ENCODE assay signal across 21 mouse cellular contexts in genomic region chr12:52711857-52712640, GRCm38 (mm10). TPM values are rescaled to one million over a fixed set of nuclear protein-coding genes. Genes with fewer than 3 reads are reported as not detected.
DNase-seq lines count a peak whose midpoint lies in the region; ATAC-seq lines count a peak whose summit lies in the region.
"Had no signal": no experiment of that assay in that cellular context is flagged by ENCODE, and none has a peak within 500 bp of the region (broad histone marks: within the 10 kb centered on the region; RNA-seq: fewer than 3 reads in every experiment).

No protein-coding gene starts in this region.

- DNase-seq in gastrocnemius, adult 18-20 months (ENCODE audit: low spot score), result peak; percentile 9
- DNase-seq in gastrocnemius, postnatal 4 days (ENCODE audit: low spot score in 2 of 2), result no peak
- peak; percentile 14 to 36 for DNase-seq in heart, adult 9 months (ENCODE audit: low spot score in 2 of 2)
- no peak for DNase-seq in heart, postnatal 25 days (ENCODE audit: low spot score)
- no peak for DNase-seq in neural tube, embryonic 10.5 days (ENCODE audit: extremely low spot score, low spot score)
- no peak for DNase-seq in cerebellum, adult 8-10 months
- DNase-seq: adrenal gland, postnatal 14 days; cerebellum, adult 2 months; kidney, adult 8-10 months; kidney, postnatal 14 days; thymus, postnatal 14 days had no signal

- H3K9me3 ChIP-seq in neural tube, embryonic 13.5 days, result no peaks in the 10 kb centered on the region
- H3K9me3 ChIP-seq: forebrain, embryonic 12.5 days; hindbrain, embryonic 15.5 days; midbrain, embryonic 12.5 days had no signal

- no peaks in the 10 kb centered on the region for H3K27me3 ChIP-seq in neural tube, embryonic 13.5 days
- H3K27me3 ChIP-seq: forebrain, embryonic 12.5 days; hindbrain, embryonic 15.5 days; midbrain, embryonic 12.5 days had no signal

- H3K9ac ChIP-seq in neural tube, embryonic 13.5 days, result no peak overlapping the region
- H3K9ac ChIP-seq: forebrain, embryonic 12.5 days; hindbrain, embryonic 15.5 days; liver, embryonic 14.5 days; midbrain, embryonic 12.5 days had no signal

- H3K4me1 ChIP-seq in neural tube, embryonic 13.5 days (replicated peaks), result peaks cover 16% of the 10 kb centered on the region
- H3K4me1 ChIP-seq: midbrain, embryonic 12.5 days had no signal

- H3K4me2 ChIP-seq in neural tube, embryonic 13.5 days, result no peak overlapping the region
- H3K4me2 ChIP-seq: forebrain, embryonic 12.5 days; hindbrain, embryonic 15.5 days; midbrain, embryonic 12.5 days had no signal

- ATAC-seq in neural tube, embryonic 13.5 days (ENCODE audit: low read depth), result no peak
- no peak for ATAC-seq in frontal cortex, adult (ENCODE audit: low TSS enrichment)
- ATAC-seq: activated CD4-positive, CD25-positive, alpha-beta regulatory T cell, adult 4 months; CD4-positive, CD25-positive, alpha-beta regulatory T cell, adult 4 months had no signal

- intact Hi-C loops in heart, postnatal 25 days (cut with DNase I), result no loop called here

- 74% methylated on average over 7 of the region's 7 CpGs for WGBS in neural tube, embryonic 13.5 days

- no peak overlapping the region for H3K4me3 ChIP-seq in neural tube, embryonic 13.5 days
- H3K4me3 ChIP-seq: forebrain, embryonic 12.5 days; hindbrain, embryonic 15.5 days; layer of hippocampus, adult 2 months; midbrain, embryonic 12.5 days had no signal

- H3K27ac ChIP-seq in neural tube, embryonic 13.5 days (replicated peaks), result 0 out of 2 replicates have a peak overlapping the region, but pooled peaks have one; percentile 1
- H3K27ac ChIP-seq: forebrain, embryonic 12.5 days; hindbrain, embryonic 15.5 days; layer of hippocampus, adult 2 months; liver, embryonic 14.5 days; midbrain, embryonic 12.5 days had no signal

- peaks cover 19% of the 10 kb centered on the region; the same call in 1 of the 2 replicates for H3K36me3 ChIP-seq in neural tube, embryonic 13.5 days
- H3K36me3 ChIP-seq: forebrain, embryonic 12.5 days had no signal

RNA-seq across cellular contexts. Expression of gene Akap6, which starts 12.9 kb away (rescaled TPM):
- total RNA-seq in gastrocnemius, adult 18-20 months (2021), result 10 to 100 TPM; 32.6 to 36.5 TPM
- total RNA-seq in gastrocnemius, postnatal 4 days (2021), result 10 to 100 TPM; 58.8 to 60.4 TPM
- 100 to 1,000 TPM in 1 of 2 experiments, 10 to 100 TPM in 1; 93.5 to 103 TPM for total RNA-seq in heart, postnatal 25 days (2021)
- 27.2 and 30.0 TPM in 2 replicates for polyA plus RNA-seq in neural tube, embryonic 13.5 days (2015; fragmentation: Nextera tagmentation; extraction: Ambion mirVana)
- total RNA-seq: monocyte, adult 5-6 weeks had no signal

Comparison
In these comparisons a context has a peak if more than half of its experiments do, and no peak if none do; other contexts are left out.
1. DNase-seq: peak in gastrocnemius, adult 18-20 months (single experiment) and heart, adult 9 months (2 of 2); none in gastrocnemius, postnatal 4 days (0 of 2), heart, postnatal 25 days (single experiment), neural tube, embryonic 10.5 days (single experiment) and cerebellum, adult 8-10 months (single experiment).